Comparison of ENCODE assay signal across 31 mouse cellular contexts in the genomic region with DNA sequence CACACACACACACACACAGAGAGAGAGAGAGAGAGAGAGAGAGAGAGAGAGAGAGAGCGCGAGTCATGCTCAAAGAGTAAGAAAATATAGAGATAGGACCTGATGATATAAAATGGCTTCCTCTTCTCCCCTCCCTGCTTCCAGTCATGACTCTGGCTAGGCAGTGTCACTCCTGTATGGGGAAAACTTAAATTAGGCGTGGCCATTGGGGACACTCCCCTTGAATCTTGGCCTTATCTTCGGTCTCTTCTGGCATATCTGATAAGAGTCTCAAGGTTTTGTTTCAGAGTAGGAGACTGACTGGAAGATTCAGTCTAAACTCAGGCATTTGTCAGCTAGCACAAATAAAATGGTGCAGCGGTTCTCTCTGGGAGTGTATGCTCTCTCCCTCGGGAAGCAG.
"Had no signal": no experiment of that assay in that cellular context is flagged by ENCODE, and none has a peak within 500 bp of the region (broad histone marks: within the 10 kb centered on the region; RNA-seq: fewer than 3 reads in every experiment).

No protein-coding gene starts in this region.

- DNase-seq: left cerebral cortex, postnatal 4 days; liver; liver, embryonic 13.5 days; liver, postnatal 0 days; lung, adult 18-20 months; lung, adult 2 months; lung, embryonic 14.5 days; lung, postnatal 10 days; lung, postnatal 14 days; lung, postnatal 36 days; lung, postnatal 4 days; midbrain, embryonic 14.5 days had no signal

- H3K4me2 ChIP-seq: limb, embryonic 12.5 days; limb, embryonic 13.5 days; limb, embryonic 15.5 days; liver, embryonic 11.5 days; liver, embryonic 12.5 days; liver, embryonic 13.5 days; liver, embryonic 15.5 days; lung, embryonic 14.5 days; lung, embryonic 15.5 days; midbrain, embryonic 11.5 days; midbrain, embryonic 12.5 days; midbrain, embryonic 13.5 days; midbrain, embryonic 15.5 days had no signal

- H3K4me3 ChIP-seq: limb, embryonic 10.5 days; limb, embryonic 12.5 days; limb, embryonic 13.5 days; limb, embryonic 15.5 days; liver, embryonic 12.5 days; liver, embryonic 13.5 days; liver, embryonic 15.5 days; lung, embryonic 15.5 days; megakaryocyte, embryonic 14.5 days; midbrain, embryonic 10.5 days; midbrain, embryonic 12.5 days; midbrain, embryonic 13.5 days; midbrain, embryonic 15.5 days; myocyte had no signal

- H3K36me3 ChIP-seq: limb, embryonic 10.5 days; limb, embryonic 12.5 days; limb, embryonic 13.5 days; limb, embryonic 15.5 days; liver, embryonic 12.5 days; liver, embryonic 13.5 days; liver, embryonic 15.5 days; lung, embryonic 15.5 days; midbrain, embryonic 10.5 days; midbrain, embryonic 12.5 days; midbrain, embryonic 13.5 days; midbrain, embryonic 15.5 days had no signal

- H3K27ac ChIP-seq: limb, embryonic 10.5 days; limb, embryonic 12.5 days; limb, embryonic 13.5 days; limb, embryonic 15.5 days; liver, embryonic 12.5 days; liver, embryonic 13.5 days; liver, embryonic 14.5 days; liver, embryonic 15.5 days; lung, embryonic 15.5 days; macrophage; midbrain, embryonic 10.5 days; midbrain, embryonic 12.5 days; midbrain, embryonic 13.5 days; midbrain, embryonic 15.5 days had no signal

- H3K9me3 ChIP-seq: limb, embryonic 10.5 days; limb, embryonic 12.5 days; limb, embryonic 15.5 days; liver, embryonic 12.5 days; liver, embryonic 13.5 days; liver, embryonic 15.5 days; lung, embryonic 15.5 days; midbrain, embryonic 10.5 days; midbrain, embryonic 12.5 days; midbrain, embryonic 13.5 days; midbrain, embryonic 15.5 days had no signal

- H3K27me3 ChIP-seq: limb, embryonic 12.5 days; limb, embryonic 13.5 days; limb, embryonic 15.5 days; liver, embryonic 12.5 days; liver, embryonic 13.5 days; liver, embryonic 15.5 days; lung, embryonic 15.5 days; megakaryocyte, embryonic 14.5 days; midbrain, embryonic 12.5 days; midbrain, embryonic 13.5 days; midbrain, embryonic 15.5 days had no signal

- ATAC-seq: liver, embryonic 12.5 days; liver, postnatal 0 days; lung, postnatal 0 days; midbrain, embryonic 13.5 days; midbrain, embryonic 15.5 days; midbrain, embryonic 16.5 days had no signal

- H3K4me1 ChIP-seq: limb, embryonic 10.5 days; limb, embryonic 12.5 days; limb, embryonic 13.5 days; limb, embryonic 15.5 days; liver, embryonic 12.5 days; liver, embryonic 13.5 days; liver, embryonic 15.5 days; lung, embryonic 15.5 days; megakaryocyte, embryonic 14.5 days; midbrain, embryonic 10.5 days; midbrain, embryonic 12.5 days; midbrain, embryonic 13.5 days; midbrain, embryonic 15.5 days had no signal

- H3K9ac ChIP-seq: limb, embryonic 12.5 days; limb, embryonic 13.5 days; limb, embryonic 15.5 days; liver, embryonic 12.5 days; liver, embryonic 13.5 days; liver, embryonic 14.5 days; liver, embryonic 15.5 days; liver, postnatal 0 days; lung, embryonic 14.5 days; lung, embryonic 15.5 days; midbrain, embryonic 12.5 days; midbrain, embryonic 13.5 days; midbrain, embryonic 15.5 days had no signal
